Mouse (Mus musculus): ENCODE results near the gene Fnbp1.

The Fnbp1 gene

DNA sequence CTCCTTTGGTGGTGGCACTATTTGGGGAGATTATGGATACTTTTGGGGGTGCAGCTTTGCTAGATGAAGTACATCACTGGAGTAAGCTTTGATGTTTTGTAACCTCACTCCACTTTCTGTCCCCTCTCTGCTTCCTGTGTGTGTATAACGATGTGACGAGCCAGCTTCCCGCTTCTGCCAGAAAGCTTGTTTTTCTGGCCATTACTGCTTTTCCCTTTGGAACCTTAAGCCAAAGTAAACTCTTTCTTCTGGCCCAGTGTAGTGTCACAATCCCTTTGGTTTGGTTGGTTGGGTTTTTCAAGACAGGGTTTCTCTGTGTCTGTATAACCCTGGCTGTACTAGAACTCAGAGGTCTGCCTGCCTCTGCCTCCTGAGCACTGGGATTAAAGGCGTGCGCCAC, 19.0 kb downstream of the Fnbp1 start:
- no peak for DNase-seq

DNA sequence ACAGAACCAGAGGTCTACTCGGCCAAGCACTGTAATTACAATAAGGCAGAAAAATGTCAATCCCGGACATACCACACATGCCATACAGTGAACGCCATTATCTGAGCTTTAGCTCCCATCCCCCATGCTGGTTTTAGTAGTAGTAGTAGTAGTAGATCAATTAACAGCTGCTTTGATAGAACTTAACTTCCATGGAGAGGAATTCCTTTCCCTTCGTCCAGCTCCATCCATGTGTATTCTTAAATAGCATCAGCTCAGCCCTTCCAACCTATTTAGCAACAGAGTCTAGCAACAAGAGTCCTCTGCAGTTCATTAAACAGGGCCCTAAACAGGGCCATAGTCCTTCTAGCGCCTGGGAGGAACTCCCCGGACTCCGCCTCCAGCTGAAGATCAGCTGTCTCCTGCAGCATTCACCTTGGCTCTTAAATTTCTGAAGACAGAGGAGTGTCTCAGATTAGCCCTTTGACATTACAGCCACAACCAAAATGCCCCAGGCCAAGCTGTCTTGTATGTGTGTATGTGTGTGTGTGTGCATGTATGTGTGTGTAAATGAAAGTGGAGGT, 20.6 kb downstream of the Fnbp1 start:
- DNase-seq = no peak

DNA sequence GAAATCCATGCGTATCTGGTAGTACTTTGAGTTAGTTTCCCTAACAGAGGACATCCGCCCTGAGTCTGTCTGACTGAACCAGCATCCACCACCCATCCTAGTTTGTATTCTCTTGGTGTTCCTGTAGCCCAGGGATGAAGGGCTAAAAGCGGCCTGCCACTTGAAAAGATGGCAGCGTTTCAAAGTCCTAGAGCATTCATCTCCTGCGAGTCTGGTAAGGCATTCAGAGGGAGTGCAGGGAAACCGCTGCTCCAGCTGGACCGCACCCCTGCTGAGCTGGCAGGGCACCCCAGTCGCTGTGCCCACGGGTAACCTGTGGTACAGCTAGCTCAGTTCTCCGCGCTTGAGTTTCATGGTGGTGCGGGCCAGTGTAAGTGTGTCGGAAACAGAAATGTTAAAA, 22.0 kb downstream of the Fnbp1 start:
- DNase-seq = no peak

DNA sequence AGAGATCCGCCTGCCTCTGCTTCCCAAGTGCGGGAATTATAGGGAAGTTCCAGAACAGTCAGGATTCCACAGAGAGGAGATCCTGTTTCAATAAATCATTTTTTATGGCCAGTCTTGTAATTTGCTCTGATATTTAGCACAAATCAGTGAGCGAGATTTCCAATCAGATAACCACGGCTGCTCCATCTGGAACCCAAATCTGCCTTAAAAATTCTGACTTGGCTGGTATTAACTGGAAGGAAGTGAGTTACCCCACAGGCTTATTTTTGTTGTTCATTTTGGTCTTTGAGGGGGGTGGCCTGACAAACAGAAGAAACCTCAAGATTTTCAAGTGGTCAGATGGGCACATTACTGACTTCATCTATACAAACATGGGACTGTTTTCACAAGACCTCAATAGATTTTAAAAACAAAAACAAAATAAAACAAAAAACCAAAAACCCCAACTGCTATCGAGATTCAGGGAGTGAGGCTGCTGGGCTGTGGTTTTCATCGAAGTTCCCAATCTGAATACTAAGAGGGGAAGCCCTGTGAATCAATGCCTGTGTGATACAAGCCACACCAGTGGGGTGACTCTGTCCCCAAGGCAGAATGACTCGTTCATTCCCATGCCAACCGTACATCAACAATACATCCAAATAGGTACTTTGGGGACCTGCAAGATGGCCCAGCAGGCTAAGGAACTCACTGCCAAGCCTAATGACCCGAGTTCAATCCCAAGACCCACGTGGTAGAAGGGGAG, 23.0 kb downstream of the Fnbp1 start:
- DNase-seq = no peak

DNA sequence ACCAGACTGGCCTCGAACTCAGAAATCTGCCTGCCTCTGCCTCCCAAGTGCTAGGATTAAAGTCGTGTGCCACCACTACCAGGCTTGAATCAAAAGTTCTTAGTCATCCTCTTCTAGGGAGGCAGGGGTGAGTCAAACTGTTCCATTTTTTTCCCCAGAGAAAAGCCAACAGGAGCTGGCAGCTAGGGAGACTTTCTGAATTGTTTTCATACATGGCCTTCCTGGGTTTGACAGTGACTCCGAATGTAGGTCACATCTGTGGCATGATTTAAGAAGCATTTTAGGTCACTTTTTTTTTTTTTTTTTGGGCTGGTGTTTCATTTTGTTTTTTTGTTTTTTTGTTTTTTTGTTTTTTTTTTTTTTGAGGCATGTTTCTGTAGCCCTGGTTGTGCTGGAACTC, 23.6 kb downstream of the Fnbp1 start:
- no peak for DNase-seq

DNA sequence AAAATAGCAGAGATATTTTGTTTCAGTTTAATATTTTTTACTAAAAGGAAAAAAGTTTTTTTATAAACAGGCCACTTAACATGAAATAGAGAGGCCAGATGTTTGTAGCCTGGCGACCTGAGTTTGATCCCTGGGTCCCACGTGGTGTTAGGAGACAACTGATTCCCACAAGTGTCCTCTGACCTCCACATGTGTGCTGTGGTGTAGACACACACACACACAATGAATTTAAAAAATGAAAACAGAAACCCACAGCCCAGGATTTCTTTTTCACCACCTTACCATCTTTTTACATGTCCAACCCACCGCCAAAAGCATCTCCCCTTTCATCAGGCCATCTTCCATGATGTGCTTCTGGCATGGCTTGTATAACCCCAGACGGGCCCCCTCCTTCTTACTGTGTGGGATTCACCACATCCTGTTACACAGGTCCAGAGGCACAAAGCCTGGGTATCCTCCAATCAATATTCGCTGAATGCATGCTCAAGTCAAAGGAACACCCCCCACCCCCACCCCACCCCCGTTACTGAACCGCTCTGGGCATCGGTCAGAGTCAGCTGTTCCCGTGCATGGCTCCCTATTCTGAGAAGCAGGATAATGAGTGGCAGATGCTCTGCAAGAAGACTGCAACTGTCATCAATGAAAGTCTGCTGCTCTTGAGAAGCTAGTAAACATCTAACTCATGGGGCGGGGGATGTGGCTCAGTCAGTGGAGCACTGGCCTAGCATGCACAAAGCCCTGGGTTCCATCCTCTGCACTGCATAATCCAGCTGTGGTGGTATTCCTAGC, 25.7 kb downstream of the Fnbp1 start:
- DNase-seq = peak; percentile 60 to 80

DNA sequence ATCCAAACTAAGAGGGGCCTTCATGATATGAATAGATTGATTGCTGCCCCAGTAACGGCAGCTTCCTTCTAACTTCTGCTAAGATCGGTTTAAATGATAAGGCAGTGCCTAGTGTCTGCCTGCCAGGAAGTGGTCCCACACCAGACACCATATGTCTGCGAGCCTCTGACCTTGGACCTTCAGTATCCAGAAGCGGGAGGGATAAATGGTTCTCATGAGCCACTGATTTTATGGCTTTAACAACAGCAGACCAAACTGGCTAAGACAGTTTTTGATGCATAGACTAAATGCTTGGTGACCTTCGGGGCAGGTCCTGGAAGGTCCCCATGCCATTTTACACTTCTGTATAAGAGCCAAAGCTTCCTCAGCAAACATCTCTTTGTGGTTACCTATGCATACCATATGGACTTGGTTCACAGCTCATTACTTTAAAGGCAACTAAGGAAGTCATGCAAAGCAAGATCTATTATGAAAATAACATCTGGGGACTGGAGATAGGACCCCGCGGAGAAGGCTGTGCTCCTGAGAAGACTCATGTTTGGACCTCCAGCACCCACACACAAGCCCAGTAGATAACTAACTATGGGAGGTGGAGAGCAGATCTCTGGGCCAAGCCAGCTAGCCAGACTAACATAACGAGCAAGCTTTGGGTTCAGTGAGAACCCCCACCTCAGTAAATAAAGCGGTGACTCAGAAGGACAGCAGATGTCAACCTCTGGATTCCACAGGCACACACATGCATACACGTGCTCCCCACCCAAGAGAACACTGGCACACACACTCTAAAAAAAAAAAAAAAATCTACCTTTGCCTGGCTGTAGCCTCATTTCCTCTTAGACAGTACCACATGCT, 26.5 kb downstream of the Fnbp1 start:
- no peak for DNase-seq

DNA sequence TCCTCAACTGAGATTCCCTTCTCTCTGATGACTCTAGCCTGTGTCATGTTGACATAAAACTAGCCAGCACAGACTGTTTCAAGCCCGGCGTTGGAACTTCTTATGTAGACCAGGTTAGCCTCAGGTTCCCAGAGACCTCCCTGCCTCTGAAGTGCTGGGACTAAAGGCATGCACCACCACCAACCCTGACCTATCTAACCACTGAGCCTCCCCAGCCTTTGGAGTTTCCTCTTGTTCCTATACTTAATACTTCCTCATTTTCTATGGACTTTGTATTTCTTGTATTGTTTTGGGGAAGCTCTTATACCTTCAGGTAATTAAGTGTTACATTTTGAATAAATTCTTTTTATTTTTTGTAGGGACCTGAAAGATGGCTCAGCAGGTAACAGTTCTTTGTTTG, 27.6 kb downstream of the Fnbp1 start:
- no peak for DNase-seq

DNA sequence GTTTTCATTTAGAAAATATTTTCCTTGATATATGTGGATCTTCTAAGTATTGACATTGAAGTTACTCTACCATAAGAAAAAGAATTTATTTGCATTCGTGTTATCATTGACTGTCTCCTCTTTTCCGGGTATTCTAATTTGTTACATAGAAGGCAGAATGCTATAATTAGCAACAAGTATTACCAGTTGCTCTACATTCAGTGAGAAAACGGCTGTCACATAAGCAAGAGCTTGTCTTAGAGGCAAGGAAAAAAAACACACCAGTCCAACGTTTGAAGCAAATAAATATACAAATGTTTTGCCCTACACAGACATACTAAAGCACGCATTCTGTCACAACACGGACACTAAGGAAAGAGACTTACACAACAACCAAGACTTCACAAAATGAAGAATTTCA, 30.1 kb downstream of the Fnbp1 start:
- DNase-seq = no peak

DNA sequence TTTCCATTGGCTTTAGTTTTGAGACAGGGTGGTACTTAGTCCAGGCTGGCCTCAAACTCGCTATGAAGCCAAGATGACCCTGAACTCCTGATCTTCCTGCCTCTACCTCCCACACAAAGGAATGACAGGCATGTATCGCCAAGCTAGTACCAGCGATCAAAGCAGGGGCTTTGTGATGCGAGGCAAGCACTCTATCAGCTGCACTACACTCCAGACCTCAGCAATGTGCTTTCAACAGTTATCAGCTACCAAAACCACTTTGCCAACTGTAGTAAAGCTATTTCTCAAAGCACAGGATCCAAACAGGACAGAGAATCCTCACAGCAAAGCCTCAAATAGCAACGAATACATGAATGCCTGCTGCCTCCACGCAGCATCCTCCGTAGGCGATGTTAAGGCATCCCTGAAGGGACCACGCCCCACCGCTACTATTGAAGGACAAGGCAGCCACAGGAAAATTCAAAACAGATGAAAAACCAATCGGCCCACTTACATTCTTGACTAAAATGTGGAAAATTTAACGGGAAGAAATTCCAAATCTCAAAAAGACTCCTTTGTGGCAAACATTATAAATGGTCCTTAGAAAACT, 31.8 kb downstream of the Fnbp1 start:
- no peak for DNase-seq

DNA sequence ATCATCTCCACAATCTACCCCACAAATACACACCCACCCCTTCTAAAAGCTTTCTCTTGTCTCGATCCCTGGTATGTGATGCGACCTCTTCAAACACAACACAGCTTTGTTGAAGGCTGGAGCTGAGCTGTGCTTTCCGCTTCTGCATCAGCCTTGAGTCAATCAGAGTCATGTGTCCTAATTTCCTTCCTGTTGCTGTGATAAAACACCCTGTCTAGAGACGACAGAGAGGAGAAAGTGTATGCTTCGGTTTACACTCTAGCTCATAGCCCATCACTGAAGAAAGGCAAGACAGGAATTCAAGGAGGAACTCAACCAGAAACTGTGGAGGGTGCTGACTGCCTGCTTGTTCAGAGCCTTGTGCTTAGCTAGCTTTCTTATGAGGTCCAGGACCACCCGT, 33.6 kb downstream of the Fnbp1 start:
- no peak for DNase-seq

DNA sequence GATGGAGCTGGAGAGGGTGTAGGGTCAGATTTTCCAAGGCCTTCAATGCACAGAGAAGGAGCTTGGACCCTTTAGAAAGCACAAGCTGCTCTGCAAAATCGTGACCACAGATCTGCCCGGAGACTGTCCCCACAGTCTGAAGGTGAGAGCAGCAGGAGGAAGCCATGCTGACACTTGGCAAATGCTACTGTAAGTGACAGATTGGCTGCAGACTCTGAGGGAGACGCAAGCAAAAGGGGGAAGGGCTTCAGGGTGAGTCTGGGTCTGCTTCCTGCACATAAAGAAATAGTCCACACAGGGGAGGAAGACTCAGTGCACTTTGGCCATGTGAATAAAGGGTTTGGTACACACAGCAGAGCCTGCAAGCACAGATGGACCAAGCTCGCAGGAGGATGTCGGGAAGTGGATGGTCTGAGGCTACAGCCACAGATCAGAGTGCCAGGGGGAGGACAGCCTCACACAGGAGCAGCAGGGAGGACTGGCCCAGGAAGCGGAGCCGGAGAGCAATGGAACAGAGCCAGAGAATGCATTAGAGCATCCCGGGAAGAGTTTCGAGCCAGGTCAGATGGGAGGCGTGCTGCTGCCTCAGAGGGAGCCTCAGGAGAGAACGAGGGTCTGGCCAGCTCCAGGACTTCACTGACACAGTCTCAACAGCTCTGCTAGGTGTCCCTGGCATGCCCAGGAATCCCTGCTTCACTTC, 35.0 kb downstream of the Fnbp1 start:
- no peak for DNase-seq

DNA sequence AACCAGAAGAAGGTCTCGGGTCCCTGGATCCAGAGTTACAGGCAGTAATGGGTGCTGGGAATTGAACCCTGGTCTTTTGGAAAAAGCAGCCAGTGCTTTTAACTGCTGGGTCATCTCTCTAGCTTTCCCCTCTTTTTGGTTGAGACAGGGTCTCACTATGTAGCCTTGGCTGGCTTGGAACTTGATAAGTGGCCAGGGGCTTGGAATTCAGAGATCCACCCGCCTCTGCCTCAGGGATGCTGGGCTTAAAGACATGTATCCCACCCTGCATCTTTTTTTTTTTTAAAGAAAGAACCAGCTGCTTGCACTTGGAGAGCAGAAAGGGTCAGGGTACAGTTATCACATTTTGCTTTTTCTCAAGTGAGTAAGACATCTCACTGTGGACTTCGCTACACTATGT, 35.8 kb downstream of the Fnbp1 start:
- DNase-seq = no peak

DNA sequence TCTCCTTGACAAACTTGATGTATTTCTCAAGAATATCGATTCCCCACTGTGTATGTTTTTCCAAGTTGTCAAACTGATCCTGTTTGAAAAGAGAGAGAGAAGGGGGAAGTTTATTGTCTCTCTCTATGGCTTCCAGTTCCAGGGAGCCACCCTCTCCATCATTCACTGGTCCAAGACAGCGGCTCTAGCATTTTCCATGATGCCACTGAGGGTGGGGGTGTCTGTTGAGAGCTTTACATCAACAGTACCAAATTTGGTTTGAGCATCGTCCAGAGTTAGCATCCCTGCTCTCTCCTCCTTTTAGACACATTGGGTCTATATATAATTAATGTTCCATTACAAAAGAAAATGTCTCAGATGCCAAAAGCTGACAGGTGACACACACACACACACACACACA, 36.5 kb downstream of the Fnbp1 start:
- DNase-seq = no peak

DNA sequence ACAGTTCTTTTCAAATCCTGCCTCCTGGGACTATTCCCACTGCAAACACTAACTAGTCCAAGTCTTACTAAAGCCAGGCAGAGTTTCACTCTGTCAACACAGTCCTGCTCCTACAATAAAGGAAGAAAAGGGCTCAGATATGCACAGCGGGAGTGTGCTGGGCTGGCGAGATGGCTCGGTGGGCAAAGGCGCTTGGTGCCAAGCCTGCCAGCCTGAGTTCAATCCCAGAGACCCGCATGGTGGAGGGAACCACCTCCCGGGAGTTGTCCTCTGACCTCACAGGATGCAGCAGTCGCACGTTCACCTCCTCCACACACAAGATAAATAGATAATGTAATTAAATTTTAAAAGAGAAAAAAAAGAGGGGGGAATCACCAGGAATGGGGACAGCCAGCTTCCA, 38.5 kb downstream of the Fnbp1 start:
- no peak for DNase-seq

DNA sequence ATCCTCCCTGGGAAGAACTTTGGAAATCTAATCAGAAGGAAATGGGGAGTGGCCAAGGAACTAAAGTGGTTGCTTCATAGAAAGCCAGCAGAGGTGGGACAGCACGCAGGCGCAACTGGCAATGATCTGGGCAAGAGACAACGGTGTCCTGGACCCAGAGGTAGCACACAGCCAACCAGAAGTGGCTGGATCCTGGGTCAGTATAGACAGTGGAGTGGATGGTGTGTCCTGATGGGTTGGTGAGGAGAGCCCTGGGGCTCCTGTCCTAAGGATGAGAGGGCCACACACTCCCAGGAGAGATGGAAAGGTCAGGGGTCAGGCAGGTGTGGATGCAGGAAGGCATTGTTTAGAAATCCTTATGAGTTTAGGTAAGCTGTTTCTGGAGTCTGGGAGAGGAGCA, 40.5 kb downstream of the Fnbp1 start:
- DNase-seq = no peak

DNA sequence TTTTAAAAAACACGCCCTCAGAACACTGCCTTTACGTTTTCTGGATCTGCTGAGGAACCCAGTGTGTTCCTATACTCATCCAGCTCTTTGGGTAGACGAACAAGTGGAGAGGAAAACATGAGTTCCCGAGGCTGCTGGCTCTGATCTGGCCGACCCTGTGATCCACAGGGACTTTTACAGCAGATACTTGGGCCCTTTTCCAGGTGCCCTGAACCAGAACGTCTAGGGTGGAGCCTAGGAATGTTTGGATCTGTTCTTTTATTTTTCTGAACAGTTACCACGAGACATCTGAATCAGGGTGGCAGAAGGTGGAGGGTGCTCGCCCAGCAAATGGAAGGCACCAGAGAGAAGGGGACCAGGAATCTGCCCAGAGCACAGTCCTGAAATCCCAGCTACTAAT, 42.7 kb downstream of the Fnbp1 start:
- no peak for DNase-seq

DNA sequence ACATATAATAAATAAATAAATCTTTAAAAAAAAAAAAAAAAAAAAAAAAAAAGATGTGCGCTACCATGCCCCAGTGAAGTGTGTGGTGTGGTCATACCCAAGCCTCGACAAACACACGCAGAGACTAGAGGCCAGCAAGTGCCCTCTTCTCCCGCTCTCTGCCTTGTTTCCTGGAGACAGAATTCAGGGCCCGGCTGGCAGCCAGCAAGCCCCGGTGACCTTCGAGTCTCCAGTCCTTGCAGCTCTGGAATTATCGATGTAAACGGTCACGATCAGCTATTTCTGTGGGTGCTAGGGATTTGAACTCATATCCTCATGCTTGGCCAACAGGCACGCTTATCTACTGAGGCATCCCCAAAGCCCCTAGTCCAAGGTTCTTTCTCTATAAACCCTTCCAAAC, 43.2 kb downstream of the Fnbp1 start:
- no peak for DNase-seq

DNA sequence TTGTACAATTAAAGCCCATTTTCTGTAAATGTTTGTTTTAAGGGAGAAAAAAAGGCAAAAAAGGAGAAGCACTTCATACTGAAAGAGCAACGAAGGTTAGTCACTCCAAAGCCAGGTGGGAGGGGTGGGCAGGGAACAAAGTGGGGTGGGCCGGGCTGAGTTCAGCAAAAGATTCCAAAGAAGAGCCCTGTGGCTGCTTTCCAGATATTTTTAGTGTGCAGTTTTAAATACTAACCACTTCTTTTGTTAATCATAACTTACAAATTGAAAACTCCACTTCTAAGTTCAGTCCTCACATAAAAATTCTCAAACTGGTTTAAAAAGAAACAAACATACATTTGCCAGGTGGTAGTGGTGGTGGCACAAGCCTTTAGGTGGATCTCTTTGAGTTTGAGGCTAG, 44.5 kb downstream of the Fnbp1 start:
- DNase-seq = no peak

DNA sequence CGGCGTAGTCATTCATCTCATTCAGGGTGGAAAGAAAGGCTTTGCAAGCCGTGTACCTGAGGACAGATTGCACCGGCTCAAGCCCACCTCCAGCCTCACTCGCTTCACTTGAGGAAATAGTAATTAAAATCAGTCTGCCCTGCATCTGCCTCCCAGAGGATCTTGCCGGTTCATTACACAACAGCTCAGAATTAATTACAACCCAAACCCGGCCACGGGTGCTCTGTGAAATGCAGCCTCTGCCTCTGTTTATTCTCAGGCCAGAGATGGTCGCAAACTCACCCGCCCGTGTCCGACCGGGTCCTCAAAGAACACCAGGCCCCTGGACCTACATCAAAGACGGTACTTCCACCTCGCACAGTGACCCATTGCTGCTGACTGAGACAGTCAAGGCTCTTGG, 45.7 kb downstream of the Fnbp1 start:
- DNase-seq = no peak

DNA sequence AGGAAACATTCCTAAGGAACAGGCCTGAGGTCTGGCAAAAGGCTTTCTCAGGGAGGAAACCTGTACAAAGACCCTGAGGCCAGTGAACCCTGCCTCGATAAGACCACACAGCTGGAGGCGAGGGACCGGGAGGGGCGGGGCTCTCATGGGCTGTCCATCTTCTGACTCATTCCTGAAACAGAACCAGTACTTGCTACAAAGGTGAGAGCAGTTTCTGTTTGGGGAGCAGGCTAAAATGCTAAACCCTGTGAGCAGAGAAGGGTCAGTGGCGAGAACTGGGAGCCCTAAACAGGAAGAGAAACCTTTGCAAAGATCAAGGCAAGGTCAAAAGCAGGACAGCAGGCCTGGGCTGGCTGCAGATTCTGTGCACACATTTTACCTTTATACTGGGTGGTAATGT, 47.2 kb downstream of the Fnbp1 start:
- no peak for DNase-seq

DNA sequence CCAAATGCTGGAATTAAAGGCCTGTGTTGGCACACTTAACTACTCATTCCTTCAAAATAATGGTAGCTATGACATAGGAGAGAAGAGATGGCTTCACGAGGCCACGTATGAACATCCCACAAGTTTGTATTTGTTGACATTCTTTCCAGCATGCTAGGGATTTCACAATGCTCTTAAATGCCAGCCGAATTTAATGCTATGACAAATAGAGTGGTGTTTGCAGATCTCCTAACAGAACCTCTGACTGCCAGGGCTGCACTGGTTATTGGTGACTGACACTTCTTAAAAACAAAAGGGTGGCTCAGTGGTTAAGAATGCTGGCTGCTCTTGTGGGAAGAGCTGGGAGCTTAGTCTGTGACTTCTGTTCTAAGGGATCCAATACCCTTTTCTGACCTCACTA, 48.9 kb downstream of the Fnbp1 start:
- no peak for DNase-seq

All from thymus, adult 18-20 months (tissue).